Mouse (Mus musculus): ENCODE data around the gene Gm38431. TPM values are rescaled to one million over a fixed set of nuclear protein-coding genes. Genes with fewer than 3 reads are reported as not detected.
A peak's percentile ranks its signal among the peaks of the same experiment; 100 is the strongest.

Gm38431 gene
- polyA plus RNA-seq, 1 experiment from 2014 or later = 1.9 TPM

DNA sequence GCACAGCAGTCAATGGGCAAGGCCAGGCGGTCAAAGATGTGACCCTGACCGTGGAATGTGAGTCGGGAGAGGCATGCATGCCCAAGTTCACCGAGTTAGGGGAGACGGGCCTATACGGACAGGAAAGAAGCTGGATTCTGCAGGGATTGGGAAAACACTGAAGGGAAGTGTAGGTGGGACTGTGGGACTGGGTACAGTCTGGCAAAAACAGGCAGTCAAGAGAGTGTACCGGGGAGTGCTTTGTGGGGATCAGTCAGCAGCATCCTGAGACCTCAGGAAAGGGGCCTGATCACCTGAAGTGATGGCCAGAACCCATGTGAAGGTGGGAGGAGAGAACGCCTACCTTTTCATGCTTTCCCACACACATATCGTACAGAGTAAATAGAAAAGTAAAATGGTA lies 56.2 kb downstream of the Gm38431 start:
- whole genome bisulfite sequencing = 13% methylated on average over 9 of the region's 9 CpGs
- H3K9ac ChIP-seq (replicated peaks; ENCODE audit: low read depth, low read length) = no peak overlapping the region

DNA sequence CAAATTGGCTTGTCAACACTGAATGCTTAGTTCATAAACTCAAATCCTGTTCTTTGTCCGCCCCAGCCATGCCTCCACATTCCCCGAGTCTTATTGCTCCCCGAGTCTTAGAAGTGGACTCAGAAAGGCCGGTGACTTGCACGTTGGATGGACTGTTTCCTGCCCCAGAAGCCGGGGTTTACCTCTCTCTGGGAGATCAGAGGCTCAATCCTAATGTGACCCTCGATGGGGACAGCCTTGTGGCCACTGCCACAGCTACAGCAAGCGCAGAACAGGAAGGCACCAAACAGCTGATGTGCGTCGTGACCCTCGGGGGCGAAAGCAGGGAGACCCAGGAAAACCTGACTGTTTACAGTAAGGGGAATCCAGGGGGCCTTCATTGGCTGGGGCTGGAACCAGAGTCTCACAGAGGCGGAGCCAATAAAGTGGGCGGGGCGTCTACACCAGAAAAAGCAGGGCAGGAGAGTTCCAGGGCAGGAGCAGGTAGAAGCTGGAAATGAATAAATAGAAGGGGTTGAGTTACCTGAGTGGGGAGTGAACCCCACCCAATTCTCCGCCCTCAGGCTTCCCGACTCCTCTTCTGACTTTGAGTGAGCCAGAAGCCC lies 57.2 kb downstream of the Gm38431 start:
- 4% methylated on average over 17 of the region's 17 CpGs for WGBS
- peaks cover 87% of the 10 kb centered on the region for H3K27me3 ChIP-seq (replicated peaks; ENCODE audit: control insufficient read depth, insufficient read depth, low read length)
- no peak for ATAC-seq
- peaks cover 51% of the 10 kb centered on the region for H3K4me1 ChIP-seq (replicated peaks; ENCODE audit: control insufficient read depth, insufficient read depth, low read length)
- H3K27ac ChIP-seq (ENCODE audit: low read length) = no peak overlapping the region
- no peak overlapping the region for H3K4me2 ChIP-seq (ENCODE audit: low read length)
- no peak overlapping the region for H3K4me3 ChIP-seq (replicated peaks; ENCODE audit: low read length)
- no peaks in the 10 kb centered on the region for H3K36me3 ChIP-seq (ENCODE audit: control insufficient read depth, insufficient read depth)
- no peaks in the 10 kb centered on the region for H3K9me3 ChIP-seq (ENCODE audit: control insufficient read depth, low read length)
- H3K9ac ChIP-seq (replicated peaks; ENCODE audit: low read depth, low read length) = no peak overlapping the region

More for the DNA sequence above, 56.2 kb downstream of the Gm38431 start:
- Histone ChIP-seq H3K4me3 (replicated peaks; ENCODE audit: low read length) (no peak overlapping the region), H3K4me1 (replicated peaks; ENCODE audit: control insufficient read depth, insufficient read depth, low read length) (peaks cover 45% of the 10 kb centered on the region), H3K4me2 (ENCODE audit: low read length) (no peak overlapping the region), H3K27me3 (replicated peaks; ENCODE audit: control insufficient read depth, insufficient read depth, low read length) (peaks cover 80% of the 10 kb centered on the region), H3K9me3 (ENCODE audit: control insufficient read depth, low read length) (no peaks in the 10 kb centered on the region), H3K36me3 (ENCODE audit: control insufficient read depth, insufficient read depth) (no peaks in the 10 kb centered on the region), H3K27ac (ENCODE audit: low read length) (no peak overlapping the region)
- ATAC-seq = no peak

DNA sequence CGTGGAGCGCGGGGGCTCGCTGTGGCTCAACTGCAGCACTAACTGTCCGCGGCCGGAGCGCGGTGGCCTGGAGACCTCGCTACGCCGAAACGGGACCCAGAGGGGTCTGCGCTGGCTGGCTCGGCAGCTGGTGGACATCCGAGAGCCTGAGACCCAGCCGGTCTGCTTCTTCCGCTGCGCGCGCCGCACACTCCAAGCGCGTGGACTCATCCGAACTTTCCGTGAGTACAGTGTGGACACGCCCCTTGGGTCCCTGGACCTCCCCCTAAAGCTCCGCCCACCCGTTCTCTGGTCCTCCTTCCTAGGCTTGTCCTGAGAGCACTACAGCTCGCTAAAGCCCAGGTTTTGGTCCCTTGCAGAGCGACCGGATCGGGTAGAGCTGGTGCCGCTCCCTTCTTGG lies 58.7 kb downstream of the Gm38431 start:
- Histone ChIP-seq H3K27ac (ENCODE audit: low read length) (no peak overlapping the region), H3K4me2 (ENCODE audit: low read length) (peak overlapping the region; percentile 99), H3K4me3 (replicated peaks; ENCODE audit: low read length) (peak overlapping the region; percentile 37), H3K27me3 (replicated peaks; ENCODE audit: control insufficient read depth, insufficient read depth, low read length) (peaks cover 86% of the 10 kb centered on the region), H3K4me1 (replicated peaks; ENCODE audit: control insufficient read depth, insufficient read depth, low read length) (peaks cover 56% of the 10 kb centered on the region), H3K9ac (replicated peaks; ENCODE audit: low read depth, low read length) (no peak overlapping the region), H3K9me3 (ENCODE audit: control insufficient read depth, low read length) (no peaks in the 10 kb centered on the region), H3K36me3 (ENCODE audit: control insufficient read depth, insufficient read depth) (no peaks in the 10 kb centered on the region)
- ATAC-seq = peak; percentile 16; the same call in 1 of the 2 replicates
- under 1% methylated on average over 34 of the region's 34 CpGs for WGBS

DNA sequence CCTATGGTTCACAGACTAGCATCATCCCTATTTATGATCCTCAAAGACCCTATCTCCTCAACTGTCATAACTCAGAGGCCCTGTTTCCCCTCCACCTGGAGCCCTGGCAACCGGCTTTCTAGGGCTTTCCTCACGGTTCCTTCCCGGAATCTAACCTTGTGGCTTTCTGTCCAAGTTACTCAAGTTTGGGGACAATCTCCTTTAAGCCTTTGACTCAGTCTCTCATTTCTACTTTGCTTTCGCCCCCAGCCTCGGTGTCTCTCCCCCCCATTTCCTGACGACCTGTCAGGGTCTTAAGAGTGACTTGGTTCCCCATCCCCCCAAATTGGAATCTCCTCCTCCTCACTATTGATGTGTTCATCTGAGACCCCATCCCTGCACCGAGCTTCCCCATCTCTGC lies 59.3 kb downstream of the Gm38431 start:
- ATAC-seq = no peak
- Histone ChIP-seq H3K4me1 (replicated peaks; ENCODE audit: control insufficient read depth, insufficient read depth, low read length) (peaks cover 52% of the 10 kb centered on the region), H3K9me3 (ENCODE audit: control insufficient read depth, low read length) (no peaks in the 10 kb centered on the region), H3K27ac (ENCODE audit: low read length) (no peak overlapping the region), H3K4me2 (ENCODE audit: low read length) (peak overlapping the region; percentile 99), H3K27me3 (replicated peaks; ENCODE audit: control insufficient read depth, insufficient read depth, low read length) (peaks cover 80% of the 10 kb centered on the region), H3K9ac (replicated peaks; ENCODE audit: low read depth, low read length) (peak overlapping the region; percentile 64; the same call in 1 of the 2 replicates), H3K4me3 (replicated peaks; ENCODE audit: low read length) (peak overlapping the region; percentile 61), H3K36me3 (ENCODE audit: control insufficient read depth, insufficient read depth) (no peaks in the 10 kb centered on the region)
- WGBS = 2% methylated on average over 7 of the region's 7 CpGs

DNA sequence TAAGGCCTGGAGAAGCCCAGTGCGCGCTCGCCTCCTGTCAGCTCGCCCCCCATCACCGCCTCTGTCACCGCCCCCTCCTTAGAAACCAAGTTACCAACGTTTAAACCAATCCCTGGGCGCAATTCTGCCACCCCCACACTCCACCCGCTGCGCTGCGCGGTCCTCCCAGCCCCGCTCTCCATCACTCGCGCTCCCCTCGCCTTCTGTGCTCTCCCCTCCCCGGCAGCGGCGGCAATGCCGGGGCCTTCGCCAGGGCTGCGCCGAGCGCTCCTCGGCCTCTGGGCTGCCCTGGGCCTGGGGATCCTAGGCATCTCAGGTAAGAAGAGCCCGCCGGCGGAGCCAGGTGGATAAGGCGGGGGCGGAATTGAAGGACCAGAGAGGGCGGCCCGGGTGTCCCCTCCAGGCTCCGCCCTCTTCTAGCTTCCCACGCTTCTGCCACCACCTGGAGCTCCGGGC lies 59.9 kb downstream of the Gm38431 start, which contains the start of gene Icam5:
TSS of gene Icam5 (plus strand) at position 178 of the 456 bp plus-strand sequence.
- under 1% methylated on average over 35 of the region's 35 CpGs for WGBS
- Histone ChIP-seq H3K27ac (ENCODE audit: low read length) (no peak within 1 kb of the TSS), H3K4me3 (replicated peaks; ENCODE audit: low read length) (peak within 1 kb of the TSS; percentile 61), H3K36me3 (ENCODE audit: control insufficient read depth, insufficient read depth) (no peaks in the 10 kb centered on the region), H3K9ac (replicated peaks; ENCODE audit: low read depth, low read length) (peak within 1 kb of the TSS; percentile 64), H3K4me2 (ENCODE audit: low read length) (peak within 1 kb of the TSS; percentile 99), H3K9me3 (ENCODE audit: control insufficient read depth, low read length) (no peaks in the 10 kb centered on the region), H3K4me1 (replicated peaks; ENCODE audit: control insufficient read depth, insufficient read depth, low read length) (peaks cover 48% of the 10 kb centered on the region), H3K27me3 (replicated peaks; ENCODE audit: control insufficient read depth, insufficient read depth, low read length) (peaks cover 75% of the 10 kb centered on the region)
- peak; percentile 68 for ATAC-seq

DNA sequence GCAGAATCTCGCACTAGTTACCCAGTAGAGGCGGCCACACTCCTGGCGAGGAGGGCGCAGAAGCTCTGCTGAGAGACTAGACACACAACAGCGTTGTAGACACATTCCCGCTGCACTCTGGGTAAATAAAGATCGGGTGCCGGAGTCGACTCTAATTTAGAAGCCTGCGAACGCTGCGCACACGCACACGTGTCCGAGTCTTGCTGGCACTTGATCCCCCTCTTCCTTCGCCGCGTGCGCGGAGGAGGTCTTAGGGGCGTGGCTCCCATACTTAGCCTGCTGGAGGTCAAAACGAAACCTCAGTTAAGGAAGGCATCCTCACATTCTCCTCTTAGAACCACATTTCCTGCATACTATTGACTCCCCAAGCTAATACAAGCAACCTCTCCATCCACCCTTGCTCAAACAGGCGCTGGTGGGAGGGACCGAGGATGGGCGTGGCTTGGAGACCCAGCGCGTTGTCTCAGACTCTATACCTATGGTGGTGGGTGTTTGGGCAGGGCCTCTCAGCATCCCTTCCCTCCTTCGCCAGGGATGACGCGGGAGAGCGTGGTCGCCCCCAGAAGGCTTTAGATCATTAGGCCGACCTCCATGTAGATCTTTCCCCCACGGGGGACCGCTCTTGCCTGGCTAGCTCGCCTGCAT lies 60.4 kb downstream of the Gm38431 start:
- H3K4me2 ChIP-seq (ENCODE audit: low read length) = peak overlapping the region; percentile 99
- peak; percentile 75 for ATAC-seq
- H3K9ac ChIP-seq (replicated peaks; ENCODE audit: low read depth, low read length) = peak overlapping the region; percentile 64
- no peaks in the 10 kb centered on the region for H3K9me3 ChIP-seq (ENCODE audit: control insufficient read depth, low read length)
- peaks cover 42% of the 10 kb centered on the region for H3K4me1 ChIP-seq (replicated peaks; ENCODE audit: control insufficient read depth, insufficient read depth, low read length)
- no peak overlapping the region for H3K27ac ChIP-seq (ENCODE audit: low read length)
- peaks cover 69% of the 10 kb centered on the region for H3K27me3 ChIP-seq (replicated peaks; ENCODE audit: control insufficient read depth, insufficient read depth, low read length)
- H3K36me3 ChIP-seq (ENCODE audit: control insufficient read depth, insufficient read depth) = no peaks in the 10 kb centered on the region
- WGBS = under 1% methylated on average over 36 of the region's 36 CpGs
- H3K4me3 ChIP-seq (replicated peaks; ENCODE audit: low read length) = peak overlapping the region; percentile 61

DNA sequence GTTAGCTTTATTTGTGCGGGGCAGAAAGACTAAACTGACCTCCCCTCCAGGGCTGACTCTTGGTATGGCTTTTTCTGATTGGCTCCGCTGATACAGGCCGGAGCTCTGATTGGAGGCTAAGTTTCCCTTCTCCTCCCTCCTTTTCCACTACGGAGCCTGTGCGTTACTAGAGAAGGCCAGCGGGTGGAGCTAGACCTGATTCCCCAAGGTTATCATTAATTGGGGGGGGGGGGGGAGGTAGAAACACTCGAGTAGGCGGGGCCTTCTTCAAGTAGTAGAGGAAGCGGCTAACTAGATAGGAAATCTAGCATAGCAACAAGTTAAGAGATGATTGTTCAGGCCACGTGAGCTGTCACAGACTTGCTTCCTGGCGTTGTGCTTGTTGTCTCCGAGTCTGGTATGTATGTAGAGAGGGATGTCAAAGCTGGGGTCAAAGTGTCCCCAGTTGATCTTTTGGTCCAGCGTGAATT lies 61.0 kb downstream of the Gm38431 start:
- Histone ChIP-seq H3K4me2 (ENCODE audit: low read length) (peak overlapping the region; percentile 99), H3K27me3 (replicated peaks; ENCODE audit: control insufficient read depth, insufficient read depth, low read length) (peaks cover 64% of the 10 kb centered on the region), H3K9ac (replicated peaks; ENCODE audit: low read depth, low read length) (no peak overlapping the region), H3K36me3 (ENCODE audit: control insufficient read depth, insufficient read depth) (no peaks in the 10 kb centered on the region), H3K9me3 (ENCODE audit: control insufficient read depth, low read length) (no peaks in the 10 kb centered on the region), H3K27ac (ENCODE audit: low read length) (no peak overlapping the region), H3K4me3 (replicated peaks; ENCODE audit: low read length) (peak overlapping the region; percentile 61), H3K4me1 (replicated peaks; ENCODE audit: control insufficient read depth, insufficient read depth, low read length) (peaks cover 42% of the 10 kb centered on the region)
- peak; percentile 37 for ATAC-seq
- 0% methylated on average over 13 of the region's 13 CpGs for WGBS

DNA sequence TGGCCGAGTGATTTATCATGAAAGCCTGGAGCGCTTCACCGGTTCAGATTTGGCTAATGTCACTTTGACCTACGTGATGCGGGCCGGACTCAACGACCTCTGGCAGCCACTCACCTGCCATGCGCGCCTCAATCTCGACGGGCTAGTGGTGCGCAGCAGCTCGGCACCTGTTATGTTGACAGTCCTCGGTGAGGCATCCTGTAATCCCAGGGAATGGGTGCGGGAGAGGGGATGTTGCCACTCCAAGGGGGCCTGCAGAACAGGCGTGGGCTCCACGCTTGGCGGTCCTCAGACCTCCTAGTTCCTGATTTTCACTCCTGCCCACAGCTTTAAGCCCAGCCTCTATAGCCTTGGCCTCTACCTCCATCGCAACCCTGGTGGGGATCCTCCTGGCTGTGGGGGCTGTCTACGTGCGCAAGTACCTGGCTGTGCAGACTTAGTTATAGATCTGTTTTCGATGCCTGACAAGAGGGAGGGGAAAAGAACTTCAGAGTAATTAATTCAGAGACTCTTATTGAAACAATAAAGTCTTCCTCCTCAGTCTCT lies 61.7 kb downstream of the Gm38431 start:
- Histone ChIP-seq H3K27me3 (replicated peaks; ENCODE audit: control insufficient read depth, insufficient read depth, low read length) (peaks cover 57% of the 10 kb centered on the region), H3K4me1 (replicated peaks; ENCODE audit: control insufficient read depth, insufficient read depth, low read length) (peaks cover 38% of the 10 kb centered on the region), H3K4me3 (replicated peaks; ENCODE audit: low read length) (no peak overlapping the region), H3K9ac (replicated peaks; ENCODE audit: low read depth, low read length) (no peak overlapping the region), H3K36me3 (ENCODE audit: control insufficient read depth, insufficient read depth) (no peaks in the 10 kb centered on the region), H3K9me3 (ENCODE audit: control insufficient read depth, low read length) (no peaks in the 10 kb centered on the region), H3K4me2 (ENCODE audit: low read length) (peak overlapping the region; percentile 99; the same call in 1 of the 2 replicates), H3K27ac (ENCODE audit: low read length) (no peak overlapping the region)
- no peak for ATAC-seq
- WGBS = 21% methylated on average over 22 of the region's 22 CpGs

DNA sequence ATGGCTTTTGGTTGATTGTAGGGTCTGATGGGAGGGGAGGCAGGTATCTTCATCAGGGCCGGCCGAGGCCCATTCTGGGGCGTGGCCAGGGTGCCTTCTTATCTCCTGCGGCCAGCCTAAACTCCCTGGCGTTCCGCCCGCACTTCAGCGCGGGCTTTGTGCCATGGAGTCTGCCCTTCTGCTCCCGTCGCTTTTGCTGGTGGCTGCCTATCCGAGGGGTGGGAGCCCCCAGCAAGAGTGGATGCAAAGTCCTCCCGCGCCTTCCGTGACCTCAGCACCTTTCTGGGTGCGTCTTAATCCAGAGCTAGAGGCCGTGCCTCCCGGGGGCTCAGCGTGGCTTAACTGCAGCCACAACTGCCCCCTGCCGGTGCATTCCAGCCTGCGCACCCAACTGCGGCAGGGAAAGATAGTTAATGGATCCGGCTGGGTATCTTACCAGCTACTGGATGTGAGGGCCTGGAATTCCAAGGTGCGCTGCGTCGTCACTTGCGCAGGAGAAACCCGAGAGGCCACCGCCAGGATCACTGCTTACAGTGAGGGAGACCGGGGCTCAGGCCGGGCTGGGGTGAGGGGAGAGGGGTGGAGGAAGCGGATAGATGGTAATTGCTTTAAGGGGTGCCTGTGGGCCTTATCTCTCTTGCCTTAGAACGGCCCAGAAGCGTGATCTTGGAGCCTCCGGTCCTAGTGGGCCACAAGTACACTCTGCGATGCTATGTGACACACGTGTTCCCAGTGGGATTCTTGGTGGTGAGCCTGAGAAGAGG lies 62.3 kb downstream of the Gm38431 start, which contains the start of gene Icam4:
TSS of gene Icam4 (plus strand) at position 83 of the 764 bp plus-strand sequence.
- no peaks in the 10 kb centered on the region for H3K9me3 ChIP-seq (ENCODE audit: control insufficient read depth, low read length)
- H3K4me1 ChIP-seq (replicated peaks; ENCODE audit: control insufficient read depth, insufficient read depth, low read length) = peaks cover 37% of the 10 kb centered on the region
- no peak within 1 kb of the TSS for H3K9ac ChIP-seq (replicated peaks; ENCODE audit: low read depth, low read length)
- no peak within 1 kb of the TSS for H3K27ac ChIP-seq (ENCODE audit: low read length)
- no peak for ATAC-seq
- no peaks in the 10 kb centered on the region for H3K36me3 ChIP-seq (ENCODE audit: control insufficient read depth, insufficient read depth)
- H3K4me2 ChIP-seq (ENCODE audit: low read length) = peak within 1 kb of the TSS; percentile 41; the same call in 1 of the 2 replicates
- H3K27me3 ChIP-seq (replicated peaks; ENCODE audit: control insufficient read depth, insufficient read depth, low read length) = peaks cover 50% of the 10 kb centered on the region
- 3% methylated on average over 37 of the region's 37 CpGs for WGBS
- H3K4me3 ChIP-seq (replicated peaks; ENCODE audit: low read length) = peak within 1 kb of the TSS; percentile 21

Measured in forebrain, embryonic 16.5 days (tissue).